Mouse (Mus musculus): ENCODE data around the gene Scyl3. TPM values are rescaled to one million over a fixed set of nuclear protein-coding genes. Genes with fewer than 3 reads are reported as not detected.

The Scyl3 gene
- 20.5 TPM for polyA plus RNA-seq (2015; fragmentation: Illumina TruSeq; extraction: RNeasy Lipid Tissue Mini Kit (QIAGEN cat#74804); ENCODE audit: low read depth, low replicate concordance)

GRCm38 (mm10) chr1:163928846-163929245 lies at the start of gene Scyl3:
TSS of gene Scyl3 (plus strand) at chr1:163929100.

GRCm38 (mm10) chr1:163994721-163995608 lies 66.1 kb downstream of the Scyl3 start, which contains the start of the genes BC055324 and Mettl18:
TSS of gene BC055324 (minus strand) at chr1:163994796.
TSS of gene Mettl18 (plus strand) at chr1:163994889.

Other genes starting within 250 kb of the Scyl3 start
- gene Mettl11b, start 203.9 kb upstream of the Scyl3 start, polyA plus RNA-seq (2015; fragmentation: Illumina TruSeq; extraction: RNeasy Lipid Tissue Mini Kit (QIAGEN cat#74804); ENCODE audit: low read depth, low replicate concordance) = 1.8 TPM
- 210 TPM for gene Kifap3, start 149.5 kb upstream of the Scyl3 start, polyA plus RNA-seq (2015; fragmentation: Illumina TruSeq; extraction: RNeasy Lipid Tissue Mini Kit (QIAGEN cat#74804); ENCODE audit: low read depth, low replicate concordance)
- gene BC055324, start 65.7 kb downstream of the Scyl3 start, polyA plus RNA-seq (2015; fragmentation: Illumina TruSeq; extraction: RNeasy Lipid Tissue Mini Kit (QIAGEN cat#74804); ENCODE audit: low read depth, low replicate concordance) = 1.2 TPM
- gene Mettl18, start 65.8 kb downstream of the Scyl3 start, polyA plus RNA-seq (2015; fragmentation: Illumina TruSeq; extraction: RNeasy Lipid Tissue Mini Kit (QIAGEN cat#74804); ENCODE audit: low read depth, low replicate concordance) = 9.0 TPM
- not detected for gene Sele, start 119.1 kb downstream of the Scyl3 start, polyA plus RNA-seq (2015; fragmentation: Illumina TruSeq; extraction: RNeasy Lipid Tissue Mini Kit (QIAGEN cat#74804); ENCODE audit: low read depth, low replicate concordance)
- gene Sell, start 132.9 kb downstream of the Scyl3 start, polyA plus RNA-seq (2015; fragmentation: Illumina TruSeq; extraction: RNeasy Lipid Tissue Mini Kit (QIAGEN cat#74804); ENCODE audit: low read depth, low replicate concordance) = not detected
- not detected for gene Selp, start 186.2 kb downstream of the Scyl3 start, polyA plus RNA-seq (2015; fragmentation: Illumina TruSeq; extraction: RNeasy Lipid Tissue Mini Kit (QIAGEN cat#74804); ENCODE audit: low read depth, low replicate concordance)
- gene F5, start 222.7 kb downstream of the Scyl3 start, polyA plus RNA-seq (2015; fragmentation: Illumina TruSeq; extraction: RNeasy Lipid Tissue Mini Kit (QIAGEN cat#74804); ENCODE audit: low read depth, low replicate concordance) = 2.1 TPM

Measured in brain, adult 10 weeks (tissue).